Mouse (Mus musculus): ENCODE measurements at regions not wholly inside any gene's neighbourhood (a gene's known extent, or its start where the extent isn't known, plus 50 kb on each side); places are given as distances from the start of the nearest gene placed in this dataset.

DNA sequence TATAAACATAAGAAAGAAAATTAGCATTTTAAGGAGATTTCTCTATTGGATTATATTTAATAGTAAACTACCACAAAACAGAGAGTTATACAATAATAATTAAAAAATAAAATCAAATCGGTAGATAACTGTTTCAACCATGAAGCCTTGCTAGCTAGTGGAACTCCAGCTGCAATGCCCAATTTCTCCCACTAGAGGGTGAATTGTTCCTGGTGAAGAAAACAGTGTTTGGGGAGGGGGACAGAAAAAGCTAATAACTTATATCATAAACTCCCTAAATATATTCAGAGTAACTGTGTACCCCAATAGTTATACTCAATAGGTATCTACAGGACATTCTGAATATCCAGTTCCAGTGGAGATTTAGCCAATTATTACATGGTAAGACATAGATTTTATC is 694.0 kb upstream of the Adgra3 start:
- Histone ChIP-seq H3K36me3 (ENCODE audit: control insufficient read depth, insufficient read depth, low read length) (no peaks in the 10 kb centered on the region), H3K9me3 (ENCODE audit: control insufficient read depth, low read length) (no peaks in the 10 kb centered on the region), H3K4me3 (ENCODE audit: low read length) (no peak overlapping the region), H3K27me3 (replicated peaks; ENCODE audit: control insufficient read depth, insufficient read depth, low read length) (no peaks in the 10 kb centered on the region), H3K4me2 (ENCODE audit: low read depth, low read length) (no peak overlapping the region), H3K27ac (ENCODE audit: low read length) (no peak overlapping the region), H3K9ac (ENCODE audit: low read depth, low read length) (no peak overlapping the region), H3K4me1 (ENCODE audit: control insufficient read depth, insufficient read depth, low read length) (no peaks in the 10 kb centered on the region)
- 69% methylated on average over 1 of the region's 1 CpGs for whole genome bisulfite sequencing
- ATAC-seq = no peak

- no peaks in the 10 kb centered on the region for H3K27me3 ChIP-seq (replicated peaks; ENCODE audit: control insufficient read depth, insufficient read depth, low read length)
- H3K27ac ChIP-seq (ENCODE audit: low read length) = no peak overlapping the region
- 71% methylated on average over 3 of the region's 3 CpGs for WGBS
- no peak for ATAC-seq
- no peaks in the 10 kb centered on the region for H3K9me3 ChIP-seq (ENCODE audit: control insufficient read depth, low read length)
- no peaks in the 10 kb centered on the region for H3K4me1 ChIP-seq (ENCODE audit: control insufficient read depth, insufficient read depth, low read length)
- no peak overlapping the region for H3K4me3 ChIP-seq (ENCODE audit: low read length)
- H3K4me2 ChIP-seq (ENCODE audit: low read depth, low read length) = no peak overlapping the region
- H3K36me3 ChIP-seq (ENCODE audit: control insufficient read depth, insufficient read depth, low read length) = no peaks in the 10 kb centered on the region
- no peak overlapping the region for H3K9ac ChIP-seq (ENCODE audit: low read depth, low read length)
Observed at GRCm38 (mm10) chr5:50751358-50751757, 692.6 kb upstream of the Adgra3 start.

DNA sequence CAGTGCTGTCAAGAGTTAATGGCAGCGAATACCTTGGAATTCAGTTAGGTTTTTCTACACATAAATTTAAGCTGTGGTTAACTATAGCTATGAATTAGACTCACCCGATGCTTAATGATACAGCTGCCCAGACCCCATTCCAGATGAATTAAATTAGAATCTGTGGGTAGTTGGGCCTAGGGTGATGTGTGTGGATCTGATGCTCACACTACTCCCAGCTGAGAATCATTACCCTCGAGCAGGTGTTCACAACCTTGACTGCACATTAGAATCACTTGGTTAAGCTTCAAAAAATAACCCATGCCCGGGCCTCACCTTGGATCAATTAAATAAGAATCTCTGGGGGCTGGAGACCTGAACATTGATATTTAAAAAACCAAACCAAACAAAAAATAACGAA is 684.2 kb upstream of the Adgra3 start:
- no peak for ATAC-seq
- no peaks in the 10 kb centered on the region for H3K27me3 ChIP-seq (replicated peaks; ENCODE audit: control insufficient read depth, insufficient read depth, low read length)
- no peak overlapping the region for H3K4me3 ChIP-seq (ENCODE audit: low read length)
- H3K9me3 ChIP-seq (ENCODE audit: control insufficient read depth, low read length) = no peaks in the 10 kb centered on the region
- H3K4me1 ChIP-seq (ENCODE audit: control insufficient read depth, insufficient read depth, low read length) = no peaks in the 10 kb centered on the region
- no peak overlapping the region for H3K4me2 ChIP-seq (ENCODE audit: low read depth, low read length)
- WGBS = 81% methylated on average over 5 of the region's 5 CpGs
- no peak overlapping the region for H3K27ac ChIP-seq (ENCODE audit: low read length)
- no peaks in the 10 kb centered on the region for H3K36me3 ChIP-seq (ENCODE audit: control insufficient read depth, insufficient read depth, low read length)
- H3K9ac ChIP-seq (ENCODE audit: low read depth, low read length) = no peak overlapping the region

- WGBS = 74% methylated on average over 3 of the region's 3 CpGs
- Histone ChIP-seq H3K4me2 (ENCODE audit: low read depth, low read length) (no peak overlapping the region), H3K9ac (ENCODE audit: low read depth, low read length) (no peak overlapping the region), H3K27me3 (replicated peaks; ENCODE audit: control insufficient read depth, insufficient read depth, low read length) (no peaks in the 10 kb centered on the region), H3K4me3 (ENCODE audit: low read length) (no peak overlapping the region), H3K9me3 (ENCODE audit: control insufficient read depth, low read length) (no peaks in the 10 kb centered on the region), H3K36me3 (ENCODE audit: control insufficient read depth, insufficient read depth, low read length) (no peaks in the 10 kb centered on the region), H3K4me1 (ENCODE audit: control insufficient read depth, insufficient read depth, low read length) (no peaks in the 10 kb centered on the region), H3K27ac (ENCODE audit: low read length) (no peak overlapping the region)
- ATAC-seq = no peak
Observed at GRCm38 (mm10) chr5:50733711-50734110, 674.9 kb upstream of the Adgra3 start.

- H3K9me3 ChIP-seq (ENCODE audit: control insufficient read depth, low read length) = no peaks in the 10 kb centered on the region
- H3K4me2 ChIP-seq (ENCODE audit: low read depth, low read length) = no peak overlapping the region
- no peaks in the 10 kb centered on the region for H3K27me3 ChIP-seq (replicated peaks; ENCODE audit: control insufficient read depth, insufficient read depth, low read length)
- no peaks in the 10 kb centered on the region for H3K36me3 ChIP-seq (ENCODE audit: control insufficient read depth, insufficient read depth, low read length)
- H3K4me1 ChIP-seq (ENCODE audit: control insufficient read depth, insufficient read depth, low read length) = no peaks in the 10 kb centered on the region
- ATAC-seq = no peak
- no peak overlapping the region for H3K9ac ChIP-seq (ENCODE audit: low read depth, low read length)
- 67% methylated on average over 1 of the region's 1 CpGs for WGBS
- H3K4me3 ChIP-seq (ENCODE audit: low read length) = no peak overlapping the region
- H3K27ac ChIP-seq (ENCODE audit: low read length) = no peak overlapping the region
Observed at GRCm38 (mm10) chr5:50728337-50729003, 669.7 kb upstream of the Adgra3 start.

DNA sequence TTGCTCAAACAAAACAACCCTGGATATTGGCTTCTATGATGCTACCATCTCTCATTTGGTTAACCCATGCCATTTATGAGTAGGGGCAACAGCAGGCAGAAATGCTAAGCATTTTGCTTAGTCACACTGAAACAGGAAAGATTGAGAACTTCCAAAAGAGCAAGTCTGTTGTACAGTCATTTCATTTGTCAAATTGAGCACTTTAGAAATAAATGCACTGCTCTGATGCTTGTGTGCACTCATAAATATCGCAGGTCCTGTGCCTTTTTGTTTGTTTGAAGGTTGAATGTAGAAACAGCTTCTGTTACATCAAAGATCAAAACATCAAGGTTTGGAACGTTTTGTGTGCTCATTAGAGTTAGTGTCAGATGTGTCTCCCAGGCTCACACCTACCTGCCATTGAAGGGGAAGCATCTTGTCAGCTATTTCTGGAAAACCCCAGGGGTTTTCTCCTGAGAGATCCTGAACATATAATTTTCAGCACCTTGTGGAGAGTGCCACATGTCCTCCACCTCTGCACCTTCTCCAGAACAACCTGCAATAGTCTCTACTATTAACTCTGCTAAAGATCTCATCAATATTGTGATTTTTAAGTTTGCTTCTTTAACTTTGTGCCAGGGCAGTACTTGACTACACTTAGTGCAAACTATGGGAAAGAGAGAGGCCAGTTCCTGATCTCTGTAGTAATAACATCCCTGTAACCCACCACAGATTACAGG is 648.3 kb upstream of the Adgra3 start:
- H3K4me3 ChIP-seq (ENCODE audit: low read length) = no peak overlapping the region
- no peaks in the 10 kb centered on the region for H3K27me3 ChIP-seq (replicated peaks; ENCODE audit: control insufficient read depth, insufficient read depth, low read length)
- 60% methylated on average over 2 of the region's 2 CpGs for WGBS
- ATAC-seq = no peak
- H3K4me1 ChIP-seq (ENCODE audit: control insufficient read depth, insufficient read depth, low read length) = no peaks in the 10 kb centered on the region
- H3K27ac ChIP-seq (ENCODE audit: low read length) = no peak overlapping the region
- H3K9ac ChIP-seq (ENCODE audit: low read depth, low read length) = no peak overlapping the region
- H3K9me3 ChIP-seq (ENCODE audit: control insufficient read depth, low read length) = no peaks in the 10 kb centered on the region
- no peak overlapping the region for H3K4me2 ChIP-seq (ENCODE audit: low read depth, low read length)
- no peaks in the 10 kb centered on the region for H3K36me3 ChIP-seq (ENCODE audit: control insufficient read depth, insufficient read depth, low read length)

DNA sequence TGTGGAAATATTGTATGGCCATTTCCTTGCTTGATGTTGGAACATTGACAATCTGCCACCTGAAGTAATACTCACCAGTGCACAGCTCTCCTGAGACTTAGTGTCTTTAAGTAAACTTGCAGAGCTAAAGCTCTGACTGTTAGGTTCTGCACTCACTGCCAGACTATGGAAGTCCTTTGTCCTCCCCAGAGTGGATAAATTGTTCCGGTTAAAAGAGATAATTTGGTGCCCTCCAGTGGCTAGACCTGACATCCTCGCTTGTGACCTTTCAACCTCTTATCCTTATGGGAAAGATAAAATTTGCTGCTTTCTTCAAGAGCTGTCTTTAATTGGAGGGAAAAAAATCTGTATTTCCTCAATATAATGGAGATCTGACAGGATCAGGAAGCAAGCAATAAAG is 639.3 kb upstream of the Adgra3 start:
- Histone ChIP-seq H3K9ac (ENCODE audit: low read depth, low read length) (no peak overlapping the region), H3K4me1 (ENCODE audit: control insufficient read depth, insufficient read depth, low read length) (no peaks in the 10 kb centered on the region), H3K27ac (ENCODE audit: low read length) (no peak overlapping the region), H3K4me3 (ENCODE audit: low read length) (no peak overlapping the region), H3K27me3 (replicated peaks; ENCODE audit: control insufficient read depth, insufficient read depth, low read length) (no peaks in the 10 kb centered on the region), H3K36me3 (ENCODE audit: control insufficient read depth, insufficient read depth, low read length) (no peaks in the 10 kb centered on the region), H3K9me3 (ENCODE audit: control insufficient read depth, low read length) (no peaks in the 10 kb centered on the region), H3K4me2 (ENCODE audit: low read depth, low read length) (no peak overlapping the region)
- WGBS = 14% methylated on average over 2 of the region's 2 CpGs
- ATAC-seq = peak; percentile 55; the same call in 1 of the 2 replicates

GRCm38 (mm10) chr5:50697588-50697987 is 638.8 kb upstream of the Adgra3 start:
- Histone ChIP-seq H3K9ac (ENCODE audit: low read depth, low read length) (no peak overlapping the region), H3K36me3 (ENCODE audit: control insufficient read depth, insufficient read depth, low read length) (no peaks in the 10 kb centered on the region), H3K27ac (ENCODE audit: low read length) (no peak overlapping the region), H3K4me3 (ENCODE audit: low read length) (no peak overlapping the region), H3K27me3 (replicated peaks; ENCODE audit: control insufficient read depth, insufficient read depth, low read length) (no peaks in the 10 kb centered on the region), H3K4me1 (ENCODE audit: control insufficient read depth, insufficient read depth, low read length) (no peaks in the 10 kb centered on the region), H3K4me2 (ENCODE audit: low read depth, low read length) (no peak overlapping the region), H3K9me3 (ENCODE audit: control insufficient read depth, low read length) (no peaks in the 10 kb centered on the region)
- ATAC-seq = no peak
- WGBS = 51% methylated on average over 8 of the region's 8 CpGs

DNA sequence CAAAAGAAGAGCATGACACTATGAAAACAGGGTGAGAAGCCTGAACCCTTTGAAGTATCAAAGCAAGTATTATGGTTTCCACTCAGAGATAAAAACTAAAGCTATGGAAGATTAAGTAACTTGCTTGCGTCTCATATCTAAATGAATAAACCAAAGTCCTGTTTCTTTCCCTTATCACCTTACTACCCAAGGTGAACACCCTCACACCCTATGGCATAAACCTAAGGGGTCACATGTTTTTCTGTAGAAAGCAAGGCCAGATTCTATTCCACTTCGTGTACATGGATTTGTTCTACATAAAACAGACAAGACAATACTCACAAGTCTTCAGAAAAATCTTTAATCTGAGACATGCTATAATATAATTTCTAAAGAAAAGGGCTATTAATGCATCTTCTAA is 629.6 kb upstream of the Adgra3 start:
- 64% methylated on average over 2 of the region's 2 CpGs for WGBS
- Histone ChIP-seq H3K27ac (ENCODE audit: low read length) (no peak overlapping the region), H3K4me1 (ENCODE audit: control insufficient read depth, insufficient read depth, low read length) (no peaks in the 10 kb centered on the region), H3K36me3 (ENCODE audit: control insufficient read depth, insufficient read depth, low read length) (no peaks in the 10 kb centered on the region), H3K4me2 (ENCODE audit: low read depth, low read length) (no peak overlapping the region), H3K9me3 (ENCODE audit: control insufficient read depth, low read length) (no peaks in the 10 kb centered on the region), H3K9ac (ENCODE audit: low read depth, low read length) (no peak overlapping the region), H3K4me3 (ENCODE audit: low read length) (no peak overlapping the region), H3K27me3 (replicated peaks; ENCODE audit: control insufficient read depth, insufficient read depth, low read length) (no peaks in the 10 kb centered on the region)
- peak; percentile 74 for ATAC-seq

- Histone ChIP-seq H3K36me3 (ENCODE audit: control insufficient read depth, insufficient read depth, low read length) (no peaks in the 10 kb centered on the region), H3K4me1 (ENCODE audit: control insufficient read depth, insufficient read depth, low read length) (no peaks in the 10 kb centered on the region), H3K4me3 (ENCODE audit: low read length) (no peak overlapping the region), H3K27me3 (replicated peaks; ENCODE audit: control insufficient read depth, insufficient read depth, low read length) (no peaks in the 10 kb centered on the region), H3K9ac (ENCODE audit: low read depth, low read length) (no peak overlapping the region), H3K9me3 (ENCODE audit: control insufficient read depth, low read length) (no peaks in the 10 kb centered on the region), H3K4me2 (ENCODE audit: low read depth, low read length) (no peak overlapping the region), H3K27ac (ENCODE audit: low read length) (no peak overlapping the region)
- ATAC-seq = no peak
- WGBS = 87% methylated on average over 5 of the region's 5 CpGs
Observed at GRCm38 (mm10) chr5:50683966-50684365, 625.2 kb upstream of the Adgra3 start.
